Mouse (Mus musculus) hindbrain, embryonic 13.5 days (tissue): ENCODE measurements around the gene Cd164. TPM values are rescaled to one million over a fixed set of nuclear protein-coding genes. Genes with fewer than 3 reads are reported as not detected.

Source experiments
- ATAC-seq: fragments of 200-750 bp; cut with Nextera tagmentation; 2 replicates; pipeline ENCODE4 v1.8.0; 2017; ENCODE audit warnings: moderate TSS enrichment; ENCODE audit not compliant: low FRiP score
- H3K27ac ChIP-seq: fragments of 300-500 bp; sonication (generic); 2 replicates; pipeline ENCODE4 v1.5.1; 2015; ENCODE audit warnings: inconsistent platforms, mild to moderate bottlenecking, moderate library complexity
- H3K27me3 ChIP-seq: fragments of 300-500 bp; sonication (generic); 2 replicates; pipeline ENCODE4 v1.6.1; 2015; ENCODE audit warnings: mild to moderate bottlenecking, inconsistent platforms
- H3K36me3 ChIP-seq: fragments of 300-500 bp; sonication (generic); 2 replicates; pipeline ENCODE4 v1.6.1; 2015; ENCODE audit warnings: mild to moderate bottlenecking, inconsistent platforms
- H3K4me1 ChIP-seq: fragments of 300-500 bp; sonication (generic); replicated peaks from 2 replicates; pipeline ENCODE4 v1.6.1; 2015; ENCODE audit warnings: inconsistent platforms
- H3K4me2 ChIP-seq: fragments of 300-500 bp; sonication (generic); 2 replicates; pipeline ENCODE4 v1.6.1; 2015; ENCODE audit warnings: inconsistent platforms, mild to moderate bottlenecking, moderate library complexity
- H3K4me3 ChIP-seq: fragments of 300-500 bp; sonication (generic); 2 replicates; pipeline ENCODE4 v1.5.1; 2015; ENCODE audit warnings: mild to moderate bottlenecking, inconsistent platforms
- H3K9ac ChIP-seq: fragments of 300-500 bp; sonication (generic); 2 replicates; pipeline ENCODE4 v1.6.1; 2015; ENCODE audit warnings: mild to moderate bottlenecking, inconsistent platforms
- H3K9me3 ChIP-seq: fragments of 300-500 bp; sonication (generic); 2 replicates; pipeline ENCODE4 v1.6.1; 2016; ENCODE audit warnings: inconsistent platforms
- WGBS: fragments of 180-500 bp; shearing (Covaris S2); methylation state at CpG from one replicate; pipeline ENCODE4 v1.1.7; 2015; 5-methylcytosine and 5-hydroxymethylcytosine counted together
- polyA plus RNA-seq: library from polyadenylated mRNA; unstranded; fragments of >200 nt; fragmentation: Nextera tagmentation; extraction: Ambion mirVana; gene quantifications from 2 replicates; pipeline ENCODE4 v1.2.1, GENCODE M21; 2015

The Cd164 gene
- polyA plus RNA-seq, 1 experiment from 2014 or later = 62.1 TPM

GRCm38 (mm10) chr10:41552847-41553589, 33.8 kb downstream of the Cd164 start:
- Histone ChIP-seq H3K4me1 (peaks cover 7% of the 10 kb centered on the region; the same call in 1 of the 2 replicates), H3K27me3 (no peaks in the 10 kb centered on the region), H3K9me3 (peaks cover 6% of the 10 kb centered on the region), H3K27ac (no peak overlapping the region; the same call in 1 of the 2 replicates), H3K36me3 (peaks cover 7% of the 10 kb centered on the region), H3K4me2 (no peak overlapping the region), H3K9ac (no peak overlapping the region), H3K4me3 (no peak overlapping the region)
- 51% methylated on average over 14 of the region's 14 CpGs for WGBS
- peak; percentile 46 for ATAC-seq

GRCm38 (mm10) chr10:41553711-41554110, 34.5 kb downstream of the Cd164 start:
- Histone ChIP-seq H3K9ac (no peak overlapping the region), H3K27me3 (no peaks in the 10 kb centered on the region), H3K9me3 (peaks cover 6% of the 10 kb centered on the region), H3K4me2 (no peak overlapping the region), H3K36me3 (peaks cover 4% of the 10 kb centered on the region; the same call in 1 of the 2 replicates), H3K4me1 (peaks cover 7% of the 10 kb centered on the region; the same call in 1 of the 2 replicates), H3K27ac (no peak overlapping the region), H3K4me3 (no peak overlapping the region)
- WGBS = 72% methylated on average over 4 of the region's 4 CpGs
- no peak for ATAC-seq

GRCm38 (mm10) chr10:41555081-41555480, 35.9 kb downstream of the Cd164 start:
- ATAC-seq = no peak
- no peaks in the 10 kb centered on the region for H3K27me3 ChIP-seq
- WGBS = 87% methylated on average over 3 of the region's 3 CpGs
- H3K36me3 ChIP-seq = 0 out of 2 replicates have a peak, but pooled peaks cover 3% of the 10 kb centered on the region
- peaks cover 7% of the 10 kb centered on the region; the same call in 1 of the 2 replicates for H3K4me1 ChIP-seq
- no peak overlapping the region for H3K27ac ChIP-seq
- H3K4me2 ChIP-seq = no peak overlapping the region
- no peak overlapping the region for H3K9ac ChIP-seq
- H3K9me3 ChIP-seq = no peaks in the 10 kb centered on the region
- H3K4me3 ChIP-seq = no peak overlapping the region

GRCm38 (mm10) chr10:41558401-41558800, 39.2 kb downstream of the Cd164 start:
- no peaks in the 10 kb centered on the region for H3K27me3 ChIP-seq
- no peak overlapping the region for H3K9ac ChIP-seq
- H3K4me1 ChIP-seq = no peaks in the 10 kb centered on the region
- 98% methylated on average over 1 of the region's 1 CpGs for WGBS
- ATAC-seq = no peak
- 0 out of 2 replicates have a peak, but pooled peaks cover 5% of the 10 kb centered on the region for H3K36me3 ChIP-seq
- H3K4me3 ChIP-seq = no peak overlapping the region
- H3K27ac ChIP-seq = no peak overlapping the region
- peaks cover 5% of the 10 kb centered on the region for H3K9me3 ChIP-seq
- no peak overlapping the region for H3K4me2 ChIP-seq

GRCm38 (mm10) chr10:41561701-41562395, 42.6 kb downstream of the Cd164 start:
- H3K4me1 ChIP-seq = no peaks in the 10 kb centered on the region
- H3K27me3 ChIP-seq = no peaks in the 10 kb centered on the region
- no peak overlapping the region for H3K27ac ChIP-seq
- 91% methylated on average over 10 of the region's 10 CpGs for WGBS
- H3K9ac ChIP-seq = no peak overlapping the region
- H3K9me3 ChIP-seq = peaks cover 5% of the 10 kb centered on the region
- no peak overlapping the region for H3K4me3 ChIP-seq
- ATAC-seq = no peak
- H3K4me2 ChIP-seq = no peak overlapping the region
- 0 out of 2 replicates have a peak, but pooled peaks cover 5% of the 10 kb centered on the region for H3K36me3 ChIP-seq

- WGBS = 45% methylated on average over 5 of the region's 5 CpGs
- ATAC-seq = no peak
- no peak overlapping the region for H3K4me3 ChIP-seq
- H3K9ac ChIP-seq = no peak overlapping the region
- H3K4me2 ChIP-seq = no peak overlapping the region
- H3K27ac ChIP-seq = no peak overlapping the region
- no peaks in the 10 kb centered on the region for H3K4me1 ChIP-seq
- 0 out of 2 replicates have a peak, but pooled peaks cover under 1% of the 10 kb centered on the region for H3K36me3 ChIP-seq
- H3K9me3 ChIP-seq = peaks cover 5% of the 10 kb centered on the region
- H3K27me3 ChIP-seq = no peaks in the 10 kb centered on the region
Measured at GRCm38 (mm10) chr10:41565141-41565540, 45.9 kb downstream of the Cd164 start.

GRCm38 (mm10) chr10:41568306-41568705, 49.1 kb downstream of the Cd164 start:
- 0 out of 2 replicates have a peak, but pooled peaks cover 2% of the 10 kb centered on the region for H3K4me1 ChIP-seq
- no peak overlapping the region for H3K4me2 ChIP-seq
- no peaks in the 10 kb centered on the region for H3K36me3 ChIP-seq
- no peak overlapping the region for H3K4me3 ChIP-seq
- no peak overlapping the region for H3K9ac ChIP-seq
- H3K9me3 ChIP-seq = no peaks in the 10 kb centered on the region
- ATAC-seq = no peak
- no peaks in the 10 kb centered on the region for H3K27me3 ChIP-seq
- WGBS = 52% methylated on average over 3 of the region's 3 CpGs
- no peak overlapping the region for H3K27ac ChIP-seq

- Histone ChIP-seq H3K9ac (no peak overlapping the region), H3K27me3 (no peaks in the 10 kb centered on the region), H3K4me1 (0 out of 2 replicates have a peak, but pooled peaks cover 3% of the 10 kb centered on the region), H3K36me3 (no peaks in the 10 kb centered on the region), H3K9me3 (no peaks in the 10 kb centered on the region), H3K27ac (no peak overlapping the region), H3K4me2 (no peak overlapping the region), H3K4me3 (no peak overlapping the region)
- 84% methylated on average over 4 of the region's 4 CpGs for WGBS
- no peak for ATAC-seq
Measured at GRCm38 (mm10) chr10:41571065-41571464, 51.9 kb downstream of the Cd164 start.

- no peaks in the 10 kb centered on the region for H3K9me3 ChIP-seq
- H3K27ac ChIP-seq = no peak overlapping the region
- 89% methylated on average over 4 of the region's 4 CpGs for WGBS
Measured at GRCm38 (mm10) chr10:41572274-41572673, 53.1 kb downstream of the Cd164 start.

GRCm38 (mm10) chr10:41573190-41573589, 54.0 kb downstream of the Cd164 start:
- Histone ChIP-seq H3K4me2 (no peak overlapping the region), H3K27ac (no peak overlapping the region), H3K27me3 (no peaks in the 10 kb centered on the region), H3K4me1 (0 out of 2 replicates have a peak, but pooled peaks cover 3% of the 10 kb centered on the region), H3K9me3 (no peaks in the 10 kb centered on the region), H3K4me3 (no peak overlapping the region), H3K36me3 (no peaks in the 10 kb centered on the region), H3K9ac (no peak overlapping the region)
- 31% methylated on average over 6 of the region's 6 CpGs for WGBS
- no peak for ATAC-seq

More at GRCm38 (mm10) chr10:41572274-41572673, 53.1 kb downstream of the Cd164 start:
- Histone ChIP-seq H3K4me2 (no peak overlapping the region), H3K4me1 (0 out of 2 replicates have a peak, but pooled peaks cover 3% of the 10 kb centered on the region), H3K27me3 (no peaks in the 10 kb centered on the region), H3K9ac (no peak overlapping the region), H3K36me3 (no peaks in the 10 kb centered on the region), H3K4me3 (no peak overlapping the region)
- ATAC-seq = no peak

- no peak overlapping the region for H3K9ac ChIP-seq
- H3K27me3 ChIP-seq = no peaks in the 10 kb centered on the region
- H3K9me3 ChIP-seq = no peaks in the 10 kb centered on the region
- 79% methylated on average over 8 of the region's 8 CpGs for WGBS
- H3K27ac ChIP-seq = no peak overlapping the region
- ATAC-seq = no peak
- no peak overlapping the region for H3K4me3 ChIP-seq
- H3K4me2 ChIP-seq = no peak overlapping the region
- H3K36me3 ChIP-seq = no peaks in the 10 kb centered on the region
- H3K4me1 ChIP-seq = 0 out of 2 replicates have a peak, but pooled peaks cover 3% of the 10 kb centered on the region
Measured at GRCm38 (mm10) chr10:41575451-41576327, 56.5 kb downstream of the Cd164 start.
